Mouse (Mus musculus) intestine, postnatal 0 days (tissue): Measurements from ENCODE around the gene Gm11273. TPM values are rescaled to one million over a fixed set of nuclear protein-coding genes. Genes with fewer than 3 reads are reported as not detected.

Source experiments
- ATAC-seq: fragments of 200-750 bp; cut with Nextera tagmentation; 2 replicates; pipeline ENCODE4 v1.8.0; 2017; ENCODE audit warnings: mild to moderate bottlenecking, moderate TSS enrichment, moderate library complexity
- H3K27ac ChIP-seq: fragments of 300-500 bp; sonication (generic); 2 replicates; pipeline ENCODE4 v1.5.1; 2014; ENCODE audit warnings: mild to moderate bottlenecking, low read depth, low read length, moderate library complexity
- H3K27me3 ChIP-seq: fragments of 300-500 bp; sonication (generic); replicated peaks from 2 replicates; pipeline ENCODE4 v1.6.1; 2014; ENCODE audit warnings: low read length, mixed read lengths; ENCODE audit not compliant: control insufficient read depth, insufficient read depth
- H3K36me3 ChIP-seq: fragments of 300-500 bp; sonication (generic); 2 replicates; pipeline ENCODE4 v1.6.1; 2014; ENCODE audit warnings: mild to moderate bottlenecking, moderate library complexity; ENCODE audit not compliant: control insufficient read depth, insufficient read depth
- H3K4me1 ChIP-seq: fragments of 300-500 bp; sonication (generic); replicated peaks from 2 replicates; pipeline ENCODE4 v1.6.1; 2014; ENCODE audit warnings: antibody characterized with exemption, low read length, mixed read lengths; ENCODE audit not compliant: control insufficient read depth, insufficient read depth
- H3K4me2 ChIP-seq: fragments of 300-500 bp; sonication (generic); replicated peaks from 2 replicates; pipeline ENCODE4 v1.6.1; 2014; ENCODE audit warnings: low read depth, mild to moderate bottlenecking, moderate library complexity
- H3K4me3 ChIP-seq: fragments of 300-500 bp; sonication (generic); 2 replicates; pipeline ENCODE4 v1.5.1; 2014; ENCODE audit warnings: low read depth, low read length
- H3K9ac ChIP-seq: fragments of 300-500 bp; sonication (generic); 2 replicates; pipeline ENCODE4 v1.6.1; 2014; ENCODE audit warnings: mild to moderate bottlenecking, low read depth, low read length
- H3K9me3 ChIP-seq: fragments of 300-500 bp; sonication (generic); 2 replicates; pipeline ENCODE4 v1.6.1; 2016; ENCODE audit warnings: mixed run types; ENCODE audit not compliant: control insufficient read depth
- CTCF ChIP-seq: sonication (generic); IDR thresholded peaks from 2 replicates; pipeline ENCODE4 v1.5.1; 2016; ENCODE audit warnings: low read depth, mild to moderate bottlenecking, control low read depth, antibody characterized with exemption, moderate library complexity
- WGBS: fragments of 180-500 bp; shearing (Covaris S2); extraction: QIAGEN DNeasy Blood & Tissue Kit; methylation state at CpG from one replicate; pipeline ENCODE4 v1.1.7; 2014; 5-methylcytosine and 5-hydroxymethylcytosine counted together
- polyA plus RNA-seq: library from polyadenylated mRNA; unstranded; fragments of >200 nt; fragmentation: Nextera tagmentation; extraction: Ambion mirVana; gene quantifications from 2 replicates; pipeline ENCODE4 v1.2.1, GENCODE M21; 2015

Gm11273 gene
- polyA plus RNA-seq, 1 experiment from 2014 or later, result 19.3 TPM

DNA sequence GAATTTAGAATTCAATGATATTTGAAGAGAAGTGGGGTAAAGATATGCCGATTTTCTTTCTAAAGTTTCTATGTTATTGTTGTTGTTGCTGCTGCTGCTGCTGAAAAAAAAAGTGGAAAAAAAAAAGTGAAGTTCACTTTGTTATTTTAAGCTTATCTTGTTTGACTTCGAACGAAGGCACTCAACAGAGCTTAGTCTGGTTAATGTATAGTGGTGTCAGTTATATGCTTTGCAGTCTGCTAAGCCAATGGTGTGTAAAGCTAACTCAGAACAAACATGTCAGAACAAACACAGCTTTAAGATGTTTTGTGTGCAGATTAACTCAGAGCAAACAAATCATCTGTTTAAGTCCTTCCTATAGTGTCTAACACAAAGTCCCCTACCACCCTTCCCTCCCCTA, 47.1 kb downstream of the Gm11273 start:
- no peaks in the 10 kb centered on the region for H3K27me3 ChIP-seq
- H3K4me3 ChIP-seq, result peak overlapping the region; percentile 67
- ATAC-seq, result no peak; the same call in 1 of the 2 replicates
- H3K4me1 ChIP-seq, result 0 out of 2 replicates have a peak, but pooled peaks cover 6% of the 10 kb centered on the region
- TF ChIP-seq CTCF, result no peak
- WGBS, result 38% methylated on average over 3 of the region's 3 CpGs
- no peaks in the 10 kb centered on the region for H3K36me3 ChIP-seq
- peak overlapping the region; percentile 79; the same call in 1 of the 2 replicates for H3K27ac ChIP-seq
- no peak overlapping the region for H3K9ac ChIP-seq
- no peaks in the 10 kb centered on the region for H3K9me3 ChIP-seq
- peak overlapping the region; percentile 73 for H3K4me2 ChIP-seq

DNA sequence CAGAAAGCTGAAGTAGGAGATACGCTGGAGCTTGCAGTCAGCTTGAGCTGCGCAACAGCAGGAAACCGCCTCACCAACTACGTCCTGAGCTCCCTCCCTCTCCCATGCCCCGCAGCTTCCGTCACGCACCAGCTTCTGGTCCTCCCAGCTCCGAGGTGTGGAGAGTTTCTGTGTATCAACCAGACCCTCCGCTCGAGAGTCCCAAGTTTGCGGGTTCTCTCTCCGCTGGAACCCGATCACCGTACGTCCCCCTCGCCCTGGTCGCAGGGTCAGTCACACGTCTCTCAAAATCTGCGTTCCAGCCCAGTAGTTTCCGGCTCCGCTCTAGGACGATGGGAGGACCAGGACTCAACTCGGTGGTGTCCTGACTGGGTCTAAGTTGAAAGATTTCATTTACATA, 47.8 kb downstream of the Gm11273 start, which contains the start of gene Zscan26:
Gene Zscan26, minus strand, starts transcription at position 282 of the 400 bp plus-strand sequence.
- H3K9ac ChIP-seq, result peak within 1 kb of the TSS; percentile 64
- peak within 1 kb of the TSS; percentile 73 for H3K4me2 ChIP-seq
- H3K27me3 ChIP-seq, result no peaks in the 10 kb centered on the region
- peak within 1 kb of the TSS; percentile 79 for H3K27ac ChIP-seq
- 2% methylated on average over 23 of the region's 23 CpGs for WGBS
- TF ChIP-seq CTCF, result no peak
- H3K36me3 ChIP-seq, result no peaks in the 10 kb centered on the region; the same call in 1 of the 2 replicates
- no peaks in the 10 kb centered on the region for H3K9me3 ChIP-seq
- 0 out of 2 replicates have a peak, but pooled peaks cover 6% of the 10 kb centered on the region for H3K4me1 ChIP-seq
- peak within 1 kb of the TSS; percentile 67 for H3K4me3 ChIP-seq
- ATAC-seq, result peak; percentile 87

DNA sequence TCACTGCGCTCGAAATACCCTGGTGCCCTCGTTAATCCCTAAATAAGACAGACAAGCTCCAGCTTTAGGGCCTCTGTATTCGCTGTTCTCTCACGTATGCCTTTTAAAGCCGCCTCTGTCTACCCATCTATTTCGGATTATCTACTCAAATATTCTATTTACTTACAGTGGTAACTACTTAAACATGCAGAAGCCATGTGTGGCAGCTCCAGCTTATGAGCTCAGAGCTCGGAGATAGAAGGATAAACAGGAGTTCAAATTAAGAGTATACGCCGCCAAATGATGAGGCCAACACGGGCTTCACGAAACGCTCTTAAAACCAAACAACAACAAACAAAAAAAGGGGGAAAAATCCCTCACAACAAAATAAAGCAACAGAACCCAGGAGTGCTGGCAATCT, 48.2 kb downstream of the Gm11273 start:
- Histone ChIP-seq H3K27me3 (no peaks in the 10 kb centered on the region), H3K36me3 (peaks cover 3% of the 10 kb centered on the region), H3K4me3 (peak overlapping the region; percentile 67), H3K4me1 (0 out of 2 replicates have a peak, but pooled peaks cover 6% of the 10 kb centered on the region), H3K9me3 (no peaks in the 10 kb centered on the region), H3K27ac (peak overlapping the region; percentile 79), H3K4me2 (peak overlapping the region; percentile 73), H3K9ac (peak overlapping the region; percentile 64)
- no peak for TF ChIP-seq CTCF
- ATAC-seq, result no peak
- 2% methylated on average over 13 of the region's 13 CpGs for WGBS

Other genes with a start within 250 kb of the Gm11273 start
- not detected in 2 replicates for gene Gpx5, start 208.7 kb downstream of the Gm11273 start, polyA plus RNA-seq
- gene Gpx6, start 189.3 kb downstream of the Gm11273 start, polyA plus RNA-seq, result not detected in 2 replicates
- not detected in 2 replicates for gene Olfr1367, start 154.5 kb downstream of the Gm11273 start, polyA plus RNA-seq
- 3.5 and 3.9 TPM in 2 replicates for gene Zscan12, start 138.6 kb downstream of the Gm11273 start, polyA plus RNA-seq
- gene Zkscan3, start 98.7 kb downstream of the Gm11273 start, polyA plus RNA-seq, result 37.1 and 40.6 TPM in 2 replicates
- 0.47 and 0.60 TPM in 2 replicates for gene Pgbd1, start 60.4 kb downstream of the Gm11273 start, polyA plus RNA-seq
- 11.4 and 14.7 TPM in 2 replicates for gene Zscan26, start 47.7 kb downstream of the Gm11273 start, polyA plus RNA-seq
- gene Nkapl, start 32.9 kb downstream of the Gm11273 start, polyA plus RNA-seq, result 2.1 and 2.7 TPM in 2 replicates
- 1.4 and 2.3 TPM in 2 replicates for gene Zkscan4, start 22.5 kb downstream of the Gm11273 start, polyA plus RNA-seq
- not detected in 2 replicates for gene Gm10065, start 22.0 kb downstream of the Gm11273 start, polyA plus RNA-seq
- 0.12 and 0.30 TPM in 2 replicates for gene AK157302, start 6.2 kb downstream of the Gm11273 start, polyA plus RNA-seq
- gene Zkscan8, start 29.7 kb upstream of the Gm11273 start, polyA plus RNA-seq, result 1.6 and 2.0 TPM in 2 replicates
- gene Olfr1366, start 41.4 kb upstream of the Gm11273 start, polyA plus RNA-seq, result 0.14 TPM in 1 of 2 replicates, not detected in the other
- gene Olfr1535, start 58.5 kb upstream of the Gm11273 start, polyA plus RNA-seq, result not detected in 2 replicates
- gene Olfr1364, start 80.3 kb upstream of the Gm11273 start, polyA plus RNA-seq, result not detected in 2 replicates
- gene Olfr1362, start 112.6 kb upstream of the Gm11273 start, polyA plus RNA-seq, result not detected in 2 replicates
- 0.04 TPM in 1 of 2 replicates, not detected in the other for gene Olfr11, start 141.1 kb upstream of the Gm11273 start, polyA plus RNA-seq
- gene Olfr1361, start 162.0 kb upstream of the Gm11273 start, polyA plus RNA-seq, result not detected in 2 replicates
- not detected in 2 replicates for gene Olfr1360, start 176.0 kb upstream of the Gm11273 start, polyA plus RNA-seq
- gene Olfr1359, start 196.7 kb upstream of the Gm11273 start, polyA plus RNA-seq, result not detected in 2 replicates
- gene Hist1h2bl, start 214.7 kb upstream of the Gm11273 start, polyA plus RNA-seq, result 1.9 TPM in 1 of 2 replicates, not detected in the other
- gene Hist1h2ai, start 215.0 kb upstream of the Gm11273 start, polyA plus RNA-seq, result 6.1 and 12.0 TPM in 2 replicates
- 2.4 and 2.9 TPM in 2 replicates for gene Hist1h3h, start 216.2 kb upstream of the Gm11273 start, polyA plus RNA-seq
- 0.51 and 0.76 TPM in 2 replicates for gene Hist1h2bm, start 220.6 kb upstream of the Gm11273 start, polyA plus RNA-seq
- 0.40 and 0.42 TPM in 2 replicates for gene Hist1h4j, start 233.6 kb upstream of the Gm11273 start, polyA plus RNA-seq
- 1.4 and 2.1 TPM in 2 replicates for gene Hist1h4k, start 249.1 kb upstream of the Gm11273 start, polyA plus RNA-seq